Comparison of ENCODE assay signal across 10 mouse cellular contexts in the genomic region with DNA sequence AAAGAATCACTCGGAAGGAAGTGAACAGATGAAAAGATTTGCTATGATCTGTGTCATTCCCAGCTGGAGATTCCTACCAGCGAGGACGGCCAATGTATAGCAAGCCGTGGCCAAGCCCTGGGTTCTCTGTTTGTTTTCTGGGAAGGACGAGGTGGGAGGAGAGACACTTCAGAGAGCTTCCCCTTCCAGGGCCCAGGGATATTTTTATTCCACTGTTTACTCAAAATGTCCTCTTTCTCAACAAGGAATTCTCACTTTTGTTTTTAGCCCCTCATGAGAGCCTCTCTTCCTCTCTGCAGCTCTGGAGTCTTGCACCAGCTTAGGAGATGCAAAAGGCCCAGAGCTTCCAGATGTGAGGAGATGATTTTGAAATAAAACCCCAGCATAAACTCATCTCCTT.
A peak's percentile ranks its signal among the peaks of the same experiment; 100 is the strongest.
DNase-seq lines count a peak whose midpoint lies in the region; ATAC-seq lines count a peak whose summit lies in the region.
"Had no signal": no experiment of that assay in that cellular context is flagged by ENCODE, and none has a peak within 500 bp of the region (broad histone marks: within the 10 kb centered on the region; RNA-seq: fewer than 3 reads in every experiment).

No protein-coding gene starts in this region.

- H3K4me2 ChIP-seq in heart, embryonic 16.5 days (ENCODE audit: low read depth, low read length) = 0 out of 2 replicates have a peak overlapping the region, but pooled peaks have one; percentile 4
- H3K4me2 ChIP-seq in embryonic facial prominence, embryonic 14.5 days (ENCODE audit: low read depth, low read length) = peak overlapping the region; percentile 10; the same call in 1 of the 2 replicates
- H3K4me2 ChIP-seq in hindbrain, embryonic 14.5 days (replicated peaks) = no peak overlapping the region
- no peak overlapping the region for H3K4me2 ChIP-seq in midbrain, embryonic 14.5 days (ENCODE audit: low read length)

- WGBS in heart, embryonic 16.5 days = 38% methylated on average over 5 of the region's 5 CpGs
- WGBS in embryonic facial prominence, embryonic 14.5 days = 31% methylated on average over 5 of the region's 5 CpGs
- WGBS in hindbrain, embryonic 14.5 days = 17% methylated on average over 5 of the region's 5 CpGs
- WGBS in midbrain, embryonic 14.5 days = 27% methylated on average over 5 of the region's 5 CpGs

- no peaks in the 10 kb centered on the region for H3K9me3 ChIP-seq in heart, embryonic 16.5 days (replicated peaks; ENCODE audit: control insufficient read depth, low read length)
- no peaks in the 10 kb centered on the region for H3K9me3 ChIP-seq in embryonic facial prominence, embryonic 14.5 days (ENCODE audit: control insufficient read depth, low read length)
- no peaks in the 10 kb centered on the region for H3K9me3 ChIP-seq in hindbrain, embryonic 14.5 days (ENCODE audit: control insufficient read depth, low read length)
- H3K9me3 ChIP-seq in midbrain, embryonic 14.5 days (ENCODE audit: control insufficient read depth, low read length) = no peaks in the 10 kb centered on the region
- H3K9me3 ChIP-seq: megakaryocyte, embryonic 14.5 days had no signal

- no peaks in the 10 kb centered on the region for H3K36me3 ChIP-seq in heart, embryonic 16.5 days (ENCODE audit: control insufficient read depth, insufficient read depth)
- no peaks in the 10 kb centered on the region for H3K36me3 ChIP-seq in embryonic facial prominence, embryonic 14.5 days (ENCODE audit: control insufficient read depth, insufficient read depth, low read length)
- no peaks in the 10 kb centered on the region for H3K36me3 ChIP-seq in hindbrain, embryonic 14.5 days (replicated peaks; ENCODE audit: control insufficient read depth, insufficient read depth)
- no peaks in the 10 kb centered on the region for H3K36me3 ChIP-seq in midbrain, embryonic 14.5 days (ENCODE audit: control insufficient read depth, insufficient read depth, low read length)

- DNase-seq in heart, postnatal 36 days = no peak
- DNase-seq in embryonic facial prominence, embryonic 14.5 days (ENCODE audit: low spot score) = no peak
- DNase-seq in hindbrain, embryonic 14.5 days (ENCODE audit: low spot score) = no peak
- no peak for DNase-seq in midbrain, embryonic 14.5 days
- DNase-seq in retina, embryonic 14.5 days (ENCODE audit: low spot score) = no peak
- DNase-seq in thymus, postnatal 25 days = no peak
- no peak for DNase-seq in layer of hippocampus, adult 9-10 months (ENCODE audit: low spot score)
- DNase-seq: adrenal gland, adult 2 months had no signal

- H3K4me1 ChIP-seq in heart, embryonic 16.5 days (ENCODE audit: control insufficient read depth, insufficient read depth, low read length) = peaks cover 14% of the 10 kb centered on the region
- peaks cover 19% of the 10 kb centered on the region for H3K4me1 ChIP-seq in embryonic facial prominence, embryonic 14.5 days (ENCODE audit: control insufficient read depth, insufficient read depth, low read length)
- H3K4me1 ChIP-seq in hindbrain, embryonic 14.5 days (replicated peaks; ENCODE audit: control insufficient read depth, insufficient read depth, low read length) = peaks cover 35% of the 10 kb centered on the region
- H3K4me1 ChIP-seq in midbrain, embryonic 14.5 days (ENCODE audit: control insufficient read depth, insufficient read depth, low read length) = peaks cover 34% of the 10 kb centered on the region

- H3K27ac ChIP-seq in heart, embryonic 16.5 days (ENCODE audit: low read length) = 0 out of 2 replicates have a peak overlapping the region, but pooled peaks have one; percentile 51
- peak overlapping the region; percentile 63 for H3K27ac ChIP-seq in embryonic facial prominence, embryonic 14.5 days (replicated peaks; ENCODE audit: low read depth, low read length)
- peak overlapping the region; percentile 60 for H3K27ac ChIP-seq in hindbrain, embryonic 14.5 days
- peak overlapping the region; percentile 43 for H3K27ac ChIP-seq in midbrain, embryonic 14.5 days (replicated peaks; ENCODE audit: low read depth, low read length)

- ATAC-seq in heart, embryonic 16.5 days (replicated peaks; ENCODE audit: extremely low read depth, insufficient read depth, low FRiP score) = no peak
- ATAC-seq in embryonic facial prominence, embryonic 14.5 days (ENCODE audit: low read depth) = no peak
- no peak for ATAC-seq in hindbrain, embryonic 14.5 days (ENCODE audit: low FRiP score)
- ATAC-seq in midbrain, embryonic 14.5 days (ENCODE audit: low FRiP score, low TSS enrichment) = no peak

- H3K27me3 ChIP-seq in heart, embryonic 16.5 days (ENCODE audit: control insufficient read depth, insufficient read depth, low read length) = no peaks in the 10 kb centered on the region
- no peaks in the 10 kb centered on the region for H3K27me3 ChIP-seq in embryonic facial prominence, embryonic 14.5 days (replicated peaks; ENCODE audit: control insufficient read depth, insufficient read depth, low read length)
- H3K27me3 ChIP-seq in hindbrain, embryonic 14.5 days (ENCODE audit: control insufficient read depth, insufficient read depth, low read length) = no peaks in the 10 kb centered on the region
- no peaks in the 10 kb centered on the region for H3K27me3 ChIP-seq in midbrain, embryonic 14.5 days (ENCODE audit: control insufficient read depth, insufficient read depth, low read length)

- intact Hi-C loops in heart, postnatal 36 days (cut with DNase I) = no loop called here

- no peak overlapping the region for H3K4me3 ChIP-seq in heart, embryonic 16.5 days (ENCODE audit: low read length)
- no peak overlapping the region for H3K4me3 ChIP-seq in embryonic facial prominence, embryonic 14.5 days (ENCODE audit: low read depth, low read length)
- H3K4me3 ChIP-seq in hindbrain, embryonic 14.5 days (replicated peaks; ENCODE audit: low read length) = no peak overlapping the region
- no peak overlapping the region for H3K4me3 ChIP-seq in midbrain, embryonic 14.5 days (replicated peaks; ENCODE audit: low read depth, low read length)
- H3K4me3 ChIP-seq: megakaryocyte, embryonic 14.5 days had no signal

- H3K9ac ChIP-seq in heart, embryonic 16.5 days (ENCODE audit: low read length) = no peak overlapping the region
- H3K9ac ChIP-seq in embryonic facial prominence, embryonic 14.5 days (ENCODE audit: low read depth, low read length) = no peak overlapping the region
- no peak overlapping the region for H3K9ac ChIP-seq in hindbrain, embryonic 14.5 days
- H3K9ac ChIP-seq in midbrain, embryonic 14.5 days (replicated peaks; ENCODE audit: low read length) = no peak overlapping the region

Comparison
In these comparisons a context has a peak if more than half of its experiments do, and no peak if none do; other contexts are left out.
1. H3K4me2 ChIP-seq: peak in heart, embryonic 16.5 days (single experiment) and embryonic facial prominence, embryonic 14.5 days (single experiment); none in hindbrain, embryonic 14.5 days (single experiment) and midbrain, embryonic 14.5 days (single experiment).
2. Peak in every context shown above with its lines, with median percentiles within 50 percentile points of each other: H3K27ac ChIP-seq.